Mouse (Mus musculus): ENCODE results near the gene Kmt2d.

The Kmt2d gene

GRCm38 (mm10) chr15:98802926-98803325 is 68.1 kb downstream of the Kmt2d start:
- DNase-seq (ENCODE audit: low read depth, low spot score) = no peak

- DNase-seq (ENCODE audit: low read depth, low spot score) = peak; percentile 83
Observed at GRCm38 (mm10) chr15:98799396-98799795, 71.6 kb downstream of the Kmt2d start.

GRCm38 (mm10) chr15:98798903-98799302 is 72.1 kb downstream of the Kmt2d start:
- DNase-seq (ENCODE audit: low read depth, low spot score) = no peak

GRCm38 (mm10) chr15:98797835-98798492 is 73.0 kb downstream of the Kmt2d start:
- DNase-seq (ENCODE audit: low read depth, low spot score) = no peak

GRCm38 (mm10) chr15:98796803-98797595 is 74.0 kb downstream of the Kmt2d start:
- DNase-seq (ENCODE audit: low read depth, low spot score) = peak; percentile 76

DNA sequence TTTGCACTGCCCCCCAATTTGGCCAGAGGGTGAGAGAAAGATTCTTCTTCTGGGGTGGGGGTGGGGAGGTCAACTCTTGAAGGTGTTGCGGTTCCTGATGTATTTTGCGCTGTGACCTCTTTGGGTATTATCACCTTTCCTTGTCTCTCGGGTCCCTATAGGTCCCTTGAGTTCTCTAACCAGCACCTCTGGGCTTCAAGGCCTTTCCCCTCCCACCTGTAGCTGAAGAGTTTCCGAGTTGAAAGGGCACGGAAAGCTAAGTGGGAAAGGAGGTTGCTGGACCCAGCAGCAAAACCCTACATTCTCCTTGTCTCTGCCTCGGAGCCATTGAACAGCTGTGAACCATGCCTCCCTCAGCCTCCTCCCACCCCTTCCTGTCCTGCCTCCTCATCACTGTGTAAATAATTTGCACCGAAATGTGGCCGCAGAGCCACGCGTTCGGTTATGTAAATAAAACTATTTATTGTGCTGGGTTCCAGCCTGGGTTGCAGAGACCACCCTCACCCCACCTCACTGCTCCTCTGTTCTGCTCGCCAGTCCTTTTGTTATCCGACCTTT is 77.8 kb downstream of the Kmt2d start:
- peak; percentile 24 for DNase-seq (ENCODE audit: low read depth, low spot score)

GRCm38 (mm10) chr15:98792233-98793020 is 78.6 kb downstream of the Kmt2d start:
- DNase-seq (ENCODE audit: low read depth, low spot score) = peak; percentile 84

- no peak for DNase-seq (ENCODE audit: low read depth, low spot score)
Observed at GRCm38 (mm10) chr15:98791771-98792170, 79.2 kb downstream of the Kmt2d start.

DNA sequence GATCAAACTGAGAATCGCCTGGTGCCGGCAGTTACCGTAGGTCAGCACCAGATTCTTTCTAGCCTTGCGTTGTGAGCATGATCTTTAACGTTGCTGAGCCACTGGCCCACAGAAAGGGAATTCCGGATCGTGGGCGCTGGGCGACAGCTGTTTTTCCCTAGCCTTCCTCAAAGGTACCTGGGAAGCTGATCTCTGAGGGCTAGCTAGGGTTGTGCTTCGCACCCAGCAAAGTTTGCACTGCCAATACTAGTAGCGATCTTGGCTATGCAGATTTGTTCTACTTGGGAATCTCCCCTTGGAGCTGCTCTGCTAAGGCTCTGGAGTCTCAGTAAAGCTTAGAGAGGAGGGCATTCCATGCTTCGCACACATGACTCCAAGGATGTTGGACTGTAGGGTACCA is 79.8 kb downstream of the Kmt2d start:
- DNase-seq (ENCODE audit: low read depth, low spot score) = no peak

- no peak for DNase-seq (ENCODE audit: low read depth, low spot score)
Observed at GRCm38 (mm10) chr15:98790761-98791160, 80.2 kb downstream of the Kmt2d start.

- DNase-seq (ENCODE audit: low read depth, low spot score) = no peak
Observed at GRCm38 (mm10) chr15:98789661-98790535, 81.1 kb downstream of the Kmt2d start, which contains the start of gene Wnt1. Gene Wnt1 (plus strand): TSS chr15:98789857.

DNA sequence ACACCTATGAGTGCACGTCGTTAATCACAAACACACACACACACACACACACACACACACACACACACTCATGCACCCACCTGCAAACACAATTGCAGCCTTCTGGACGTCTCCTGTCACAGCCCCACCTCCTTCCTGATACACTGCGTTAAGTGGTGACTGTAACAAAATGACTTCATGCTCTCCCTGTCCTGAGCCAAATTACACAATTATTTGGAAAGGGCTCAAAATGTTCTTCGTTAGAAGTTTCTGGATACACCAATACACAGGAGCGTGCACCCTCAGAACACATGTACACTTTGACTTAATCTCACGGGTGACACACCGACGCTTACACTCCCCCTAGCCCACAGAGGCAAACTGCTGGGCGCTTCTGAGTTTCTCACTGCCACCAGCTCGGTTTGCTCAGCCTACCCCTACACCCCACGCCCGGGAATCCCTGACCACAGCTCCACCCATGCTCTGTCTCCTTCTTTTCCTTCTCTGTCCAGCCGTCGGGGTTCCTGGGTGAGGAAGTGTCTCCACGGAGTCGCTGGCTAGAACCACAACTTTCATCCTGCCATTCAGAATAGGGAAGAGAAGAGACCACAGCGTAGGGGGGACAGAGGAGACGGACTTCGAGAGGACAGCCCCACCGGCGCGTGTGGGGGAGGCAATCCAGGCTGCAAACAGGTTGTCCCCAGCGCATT is 81.9 kb downstream of the Kmt2d start:
- DNase-seq (ENCODE audit: low read depth, low spot score) = no peak

DNA sequence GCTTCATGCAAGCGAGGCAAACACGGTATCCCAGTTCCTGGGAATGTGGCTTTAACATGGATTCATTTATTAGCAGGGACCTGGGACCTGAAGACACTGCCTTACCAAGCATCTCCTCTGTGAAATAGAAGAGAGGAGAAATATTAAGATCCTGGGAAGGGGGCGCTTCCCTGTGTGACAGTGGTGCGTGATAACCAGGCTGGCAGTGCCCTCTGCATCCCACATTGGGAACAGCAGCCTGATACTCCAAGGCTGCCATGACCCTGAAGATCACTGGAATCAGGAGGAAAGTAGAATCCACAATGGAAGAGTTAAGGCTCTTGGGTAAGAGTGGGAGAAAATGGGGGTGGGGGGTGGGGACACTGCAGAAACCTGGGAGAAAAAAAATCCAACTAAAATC is 83.1 kb downstream of the Kmt2d start:
- DNase-seq (ENCODE audit: low read depth, low spot score) = peak; percentile 58

DNA sequence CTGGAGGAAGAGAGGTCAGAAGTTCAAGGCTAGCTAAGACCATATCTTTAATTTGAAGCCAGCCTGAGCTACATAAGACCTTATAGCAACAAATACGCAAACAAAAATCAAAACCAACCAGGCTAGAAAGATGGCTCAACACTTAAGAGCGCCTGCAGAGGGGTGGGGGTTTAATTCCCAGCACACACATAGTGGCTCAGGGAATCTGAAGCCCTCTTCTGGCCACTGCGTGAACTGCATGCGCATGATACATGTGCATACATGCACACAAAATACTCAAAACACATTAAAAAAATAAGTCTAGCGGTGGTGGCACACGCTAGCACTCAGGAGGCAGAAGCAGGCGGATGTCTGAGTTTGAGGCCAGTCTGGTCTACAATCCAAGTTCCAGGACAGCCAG is 85.3 kb downstream of the Kmt2d start:
- peak; percentile 29 for DNase-seq (ENCODE audit: low read depth, low spot score)

Data from brain, adult 2 months (tissue).